Mouse (Mus musculus): ENCODE data around the gene Fgl2.
A peak's percentile ranks its signal among the peaks of the same experiment; 100 is the strongest.
"Not testable (repeated sequence)": the region's sequence is repeated elsewhere in the genome, so short reads cannot be mapped to it uniquely, and the experiment has no call there.

The Fgl2 gene

GRCm38 (mm10) chr5:21372493-21373179 is at the start of gene Fgl2:
Gene Fgl2 (plus strand): TSS chr5:21372642.
- peak; percentile 34 to 39 for DNase-seq (ENCODE audit: low spot score in 2 of 2)

- peak; percentile 16 to 43 for DNase-seq (ENCODE audit: low spot score in 2 of 2)
These were observed 45.9 kb upstream of the Fgl2 start for GRCm38 (mm10) chr5:21326494-21326893.

GRCm38 (mm10) chr5:21328560-21328959 is 43.9 kb upstream of the Fgl2 start:
- DNase-seq (ENCODE audit: low spot score in 2 of 2) = no peak

GRCm38 (mm10) chr5:21329672-21330665 is 42.5 kb upstream of the Fgl2 start:
- peak in 1 of 2 experiments; percentile 12 for DNase-seq (ENCODE audit: low spot score in 2 of 2)

- DNase-seq (ENCODE audit: low spot score in 2 of 2) = no peak
These were observed 40.8 kb upstream of the Fgl2 start for GRCm38 (mm10) chr5:21331656-21332055.

DNA sequence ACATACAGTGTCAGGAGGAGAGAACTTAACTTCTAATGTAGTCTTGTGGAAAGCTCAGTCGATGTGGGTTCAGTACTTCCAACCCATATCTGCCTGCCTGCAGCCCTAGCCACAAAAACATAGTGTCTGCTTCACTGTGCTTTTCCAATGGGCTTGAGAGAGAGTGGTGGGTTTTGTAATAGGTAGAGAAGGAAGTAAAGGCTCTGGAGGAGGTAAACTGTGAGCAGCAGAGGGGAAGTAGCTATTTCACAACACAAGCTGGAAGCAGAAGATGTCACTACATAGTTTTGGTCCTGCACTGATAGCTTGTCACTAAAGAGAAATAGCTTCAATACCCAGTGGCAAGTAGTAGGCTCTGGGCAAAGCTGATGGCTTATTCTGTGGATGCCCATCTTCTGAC is 40.3 kb upstream of the Fgl2 start:
- no peak for DNase-seq (ENCODE audit: low spot score in 2 of 2)

DNA sequence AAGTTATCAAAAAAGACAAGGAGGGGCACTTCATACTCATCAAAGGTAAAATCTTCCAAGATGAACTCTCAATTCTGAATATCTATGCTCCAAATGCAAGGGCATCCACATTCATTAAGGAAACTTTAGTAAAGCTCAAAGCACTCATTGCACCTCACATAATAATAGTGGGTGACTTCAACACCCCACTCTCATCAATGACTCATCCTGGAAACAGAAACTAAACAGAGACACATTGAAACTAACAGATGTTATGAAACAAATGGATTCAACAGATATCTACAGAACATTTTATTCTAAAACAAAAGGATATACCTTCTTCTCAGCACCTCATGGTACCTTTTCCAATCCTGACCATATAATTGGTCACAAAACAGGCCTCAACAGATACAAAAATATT is 30.2 kb upstream of the Fgl2 start:
- DNase-seq (ENCODE audit: low spot score in 2 of 2) = not testable (repeated sequence)

DNA sequence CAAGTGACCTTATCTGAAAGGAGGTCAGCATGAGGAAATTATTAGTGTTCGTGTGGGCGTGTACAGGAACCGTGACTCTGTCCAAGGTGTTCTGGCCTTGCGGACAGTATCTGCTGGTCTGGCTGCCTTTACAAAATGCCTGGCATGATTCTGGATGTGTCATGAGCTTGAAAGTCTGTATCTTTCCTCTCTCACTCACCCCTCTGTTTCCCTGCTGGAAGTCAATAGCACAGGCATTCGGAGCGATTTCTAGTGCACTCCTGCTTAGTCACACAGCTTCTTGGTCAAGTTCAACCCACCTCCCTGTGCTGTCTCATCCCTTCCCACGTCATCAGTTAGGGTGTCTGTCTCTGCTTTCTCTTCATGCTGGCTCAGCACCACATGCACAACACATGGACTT is 24.1 kb upstream of the Fgl2 start:
- no peak for DNase-seq (ENCODE audit: low spot score in 2 of 2)

GRCm38 (mm10) chr5:21351678-21352077 is 20.8 kb upstream of the Fgl2 start:
- no peak for DNase-seq (ENCODE audit: low spot score in 2 of 2)

GRCm38 (mm10) chr5:21358648-21359047 is 13.8 kb upstream of the Fgl2 start:
- no peak for DNase-seq (ENCODE audit: low spot score in 2 of 2)

DNA sequence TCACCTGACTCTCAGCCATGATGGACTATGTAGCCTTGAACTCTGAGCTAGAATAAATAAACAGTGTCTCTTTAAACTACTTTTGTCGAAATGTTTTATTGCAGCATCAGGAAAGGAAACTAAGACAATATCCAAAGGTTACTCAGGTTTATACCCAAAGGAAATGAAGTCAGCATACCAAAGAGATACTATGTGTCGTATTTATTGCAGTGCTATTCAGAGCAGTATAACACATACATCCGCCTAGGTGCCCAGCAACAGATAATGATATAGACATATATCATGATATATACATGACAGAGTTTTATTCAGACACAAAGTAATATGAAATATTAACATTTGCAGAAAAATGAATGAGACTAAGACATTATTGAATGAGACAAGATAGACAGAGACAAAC is 9.1 kb upstream of the Fgl2 start:
- DNase-seq (ENCODE audit: low spot score in 2 of 2) = no peak

GRCm38 (mm10) chr5:21366338-21367053 is 5.9 kb upstream of the Fgl2 start:
- DNase-seq (ENCODE audit: low spot score in 2 of 2) = no peak

GRCm38 (mm10) chr5:21367514-21367913 is 4.9 kb upstream of the Fgl2 start:
- no peak for DNase-seq (ENCODE audit: low spot score in 2 of 2)

DNA sequence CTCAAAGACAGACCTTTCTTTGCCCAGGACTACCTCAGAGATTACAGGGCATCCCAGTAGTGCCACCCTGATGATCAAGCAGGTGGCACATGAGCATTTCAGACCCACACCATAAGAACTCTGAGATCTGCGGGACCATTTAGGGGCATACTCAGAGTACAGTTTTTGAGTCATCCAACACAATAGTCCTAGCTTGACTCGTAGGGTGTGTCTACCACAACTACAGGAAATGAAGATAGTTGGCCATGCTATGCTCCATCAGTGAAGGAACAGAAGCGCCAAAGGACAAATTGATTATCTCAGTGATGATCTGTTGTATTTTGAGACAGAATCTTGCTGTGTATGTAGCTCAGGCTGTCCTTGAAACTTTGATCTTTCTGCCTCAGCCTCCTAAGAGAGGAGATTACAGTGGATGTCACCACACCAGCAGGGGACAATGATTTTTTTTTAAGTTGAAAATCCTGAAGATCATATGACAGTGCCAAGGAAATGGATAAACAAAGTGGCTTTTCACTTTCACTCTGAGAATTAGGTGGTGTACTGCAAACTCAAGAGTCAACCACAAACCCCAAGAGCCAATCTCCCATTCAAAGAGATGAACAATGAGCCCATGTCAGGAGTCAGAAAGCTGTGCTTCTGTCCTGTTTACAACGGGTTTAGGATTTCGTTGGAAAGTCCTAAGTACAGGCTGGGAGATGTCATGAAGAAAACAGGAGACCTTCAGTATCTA is 2.1 kb upstream of the Fgl2 start:
- DNase-seq (ENCODE audit: low spot score in 2 of 2) = no peak

- DNase-seq (ENCODE audit: low spot score in 2 of 2) = no peak
These were observed 522 bp upstream of the Fgl2 start for GRCm38 (mm10) chr5:21371920-21372319.

DNA sequence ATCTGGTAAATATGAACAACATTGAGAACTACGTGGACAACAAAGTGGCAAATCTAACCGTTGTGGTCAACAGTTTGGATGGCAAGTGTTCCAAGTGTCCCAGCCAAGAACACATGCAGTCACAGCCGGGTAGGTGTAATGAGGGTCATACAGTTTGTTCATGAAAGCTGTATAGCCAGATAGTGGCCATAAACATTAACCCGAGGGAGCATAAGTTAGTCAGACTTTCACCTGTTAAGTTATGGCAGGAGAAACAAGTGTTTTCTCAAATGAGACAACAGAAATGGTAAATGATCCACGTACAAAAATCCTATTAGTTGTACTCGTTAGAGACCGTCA is 707 bp downstream of the Fgl2 start:
- no peak for DNase-seq (ENCODE audit: low spot score in 2 of 2)

DNA sequence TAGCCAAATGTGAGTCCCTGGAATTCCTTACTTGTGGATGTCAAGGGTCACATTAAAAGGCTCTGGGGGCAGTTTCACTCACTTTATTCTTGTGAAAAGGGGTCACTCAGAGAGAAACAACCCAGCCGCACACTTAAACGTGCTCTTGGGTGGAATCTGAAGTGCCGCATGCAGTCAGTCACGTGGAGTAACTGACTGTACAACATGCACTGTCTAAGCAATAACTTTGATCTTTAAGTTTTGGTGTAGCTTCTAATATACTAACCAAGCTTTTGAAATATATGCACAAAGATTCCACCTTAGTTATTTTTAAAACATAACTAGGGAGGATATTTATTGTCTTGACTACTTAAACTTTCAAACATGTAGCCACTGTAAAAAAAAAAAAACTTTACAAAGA is 4.5 kb downstream of the Fgl2 start:
- no peak for DNase-seq (ENCODE audit: low spot score in 2 of 2)

DNA sequence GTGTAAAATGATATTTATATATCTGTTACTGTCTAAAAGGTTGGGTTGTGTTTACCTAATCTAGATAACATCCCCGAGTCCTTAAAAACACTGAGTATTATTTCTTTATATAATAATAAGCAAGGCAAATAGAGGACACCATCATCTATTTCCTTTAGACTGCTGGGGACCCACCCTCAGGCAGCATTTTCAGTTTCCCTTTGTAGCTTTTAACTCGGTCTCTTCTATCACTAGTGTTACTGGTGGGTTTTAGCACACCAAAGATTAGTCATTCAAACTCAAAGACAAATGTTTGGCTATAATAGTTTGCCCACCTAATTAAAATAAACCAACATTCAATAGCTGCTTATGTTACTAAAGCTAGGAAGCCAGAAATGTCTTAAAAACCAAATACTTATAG is 6.0 kb downstream of the Fgl2 start:
- DNase-seq (ENCODE audit: low spot score in 2 of 2) = no peak

- no peak for DNase-seq (ENCODE audit: low spot score in 2 of 2)
These were observed 9.5 kb downstream of the Fgl2 start for GRCm38 (mm10) chr5:21381986-21382385.

DNA sequence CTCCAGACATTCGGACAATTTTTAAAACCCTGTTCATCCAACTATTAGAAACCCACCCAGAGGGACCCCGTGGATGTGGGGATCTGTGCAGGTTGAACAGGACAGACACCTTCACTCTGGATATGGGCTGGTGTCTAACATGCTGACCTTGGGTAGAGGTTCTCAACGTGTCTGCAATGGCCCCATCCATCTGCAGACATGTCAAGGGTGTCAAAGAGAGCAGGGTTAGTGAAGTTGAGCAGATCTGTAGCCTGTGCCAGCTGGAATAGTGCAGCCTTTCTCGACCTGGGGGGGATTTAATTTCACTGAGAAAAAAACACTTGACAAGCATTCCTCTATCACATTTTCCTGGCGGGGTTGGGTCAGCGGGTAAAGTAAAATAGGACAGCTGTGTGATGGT is 10.2 kb downstream of the Fgl2 start:
- no peak for DNase-seq (ENCODE audit: low spot score in 2 of 2)

GRCm38 (mm10) chr5:21383392-21384251 is 11.2 kb downstream of the Fgl2 start:
- DNase-seq (ENCODE audit: low spot score in 2 of 2) = peak in 1 of 2 experiments; percentile 8

Data from right cerebral cortex, adult 2 months (tissue).